Mouse (Mus musculus) erythroblast, embryonic 14.5 days (primary cell): ENCODE data around the gene Zfp609.

Source experiments
- GATA1 ChIP-seq: IDR thresholded peaks from 2 replicates; pipeline ENCODE4 v1.6.1; 2012; ENCODE audit warnings: low read length, inconsistent platforms, mixed read lengths
- TAL1 ChIP-seq: IDR thresholded peaks from 3 replicates; pipeline ENCODE4 v1.6.1; 2012; ENCODE audit warnings: low read length, inconsistent platforms, mixed read lengths

- TF ChIP-seq TAL1 (no peak), GATA1 (no peak)
These were observed 178.6 kb downstream of the Zfp609 start for GRCm38 (mm10) chr9:65648730-65649129.
